Mouse (Mus musculus): ENCODE measurements around the gene N4bp2.
A peak's percentile ranks its signal among the peaks of the same experiment; 100 is the strongest.
"Not testable (repeated sequence)": the region's sequence is repeated elsewhere in the genome, so short reads cannot be mapped to it uniquely, and the experiment has no call there.

N4bp2 gene

DNA sequence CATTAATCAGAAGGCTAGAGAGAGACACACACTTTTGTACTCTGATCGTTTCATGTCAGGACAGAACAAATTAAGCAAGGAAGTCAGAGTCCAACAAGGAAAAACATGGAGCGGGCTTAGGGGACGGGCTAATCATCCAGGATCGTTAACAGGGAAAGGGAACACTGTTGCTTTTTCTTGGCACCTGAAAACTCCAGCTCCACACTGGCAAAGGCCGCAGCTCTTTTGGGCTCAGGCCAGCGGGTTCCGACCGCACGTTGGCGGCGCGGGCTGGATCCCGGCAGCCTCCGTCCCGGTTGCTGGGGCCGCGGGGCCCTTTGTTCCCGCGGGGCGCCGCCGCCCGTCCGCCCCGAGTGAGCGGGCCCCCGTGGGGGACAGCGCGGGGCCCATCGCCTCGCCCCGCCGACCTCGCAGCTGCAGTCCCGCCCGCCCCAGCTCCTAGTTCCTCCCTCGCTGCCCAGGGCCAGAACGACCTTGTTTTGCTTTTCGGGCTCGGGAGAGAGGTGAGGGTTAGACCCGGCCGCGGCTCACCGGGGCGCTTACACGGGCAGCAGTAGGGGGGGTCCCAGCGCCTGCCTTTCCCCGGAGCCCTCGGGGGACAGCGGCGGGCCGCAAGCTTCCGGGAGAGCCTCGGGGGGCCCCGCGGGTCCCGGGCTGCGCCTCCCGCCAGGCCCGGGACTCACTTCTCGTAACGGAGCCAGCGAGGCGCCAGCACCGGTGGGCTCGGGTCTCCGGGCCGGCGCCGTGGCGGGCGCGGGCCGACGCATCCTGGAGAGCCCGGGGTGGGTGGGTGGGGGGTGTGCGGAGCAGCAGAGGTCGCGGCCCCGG lies at the start of gene N4bp2:
Gene N4bp2, plus strand, starts transcription at position 434 of the 828 bp plus-strand sequence.
- DNase-seq (ENCODE audit: low read depth): peak; percentile 66

DNA sequence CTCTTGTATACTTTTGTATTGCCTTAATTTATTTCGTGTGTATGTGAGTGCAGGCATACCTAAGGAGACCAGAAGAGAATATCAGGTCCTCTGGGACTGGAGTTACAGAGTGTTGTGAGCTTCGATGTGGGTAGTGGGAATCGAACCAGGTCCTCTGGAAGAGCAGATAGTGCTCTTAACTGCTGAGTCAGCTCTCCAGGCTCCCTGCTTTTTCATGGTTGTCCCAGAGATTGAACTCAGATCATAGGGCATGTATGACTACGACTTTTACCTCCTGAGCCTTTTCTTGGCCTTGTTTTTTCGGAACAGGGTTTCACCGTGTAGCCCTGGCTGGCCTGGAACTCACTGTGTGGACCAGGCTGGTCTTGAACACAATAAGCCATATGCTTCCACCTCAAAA lies 48.2 kb upstream of the N4bp2 start:
- no peak for DNase-seq (ENCODE audit: low read depth)

DNA sequence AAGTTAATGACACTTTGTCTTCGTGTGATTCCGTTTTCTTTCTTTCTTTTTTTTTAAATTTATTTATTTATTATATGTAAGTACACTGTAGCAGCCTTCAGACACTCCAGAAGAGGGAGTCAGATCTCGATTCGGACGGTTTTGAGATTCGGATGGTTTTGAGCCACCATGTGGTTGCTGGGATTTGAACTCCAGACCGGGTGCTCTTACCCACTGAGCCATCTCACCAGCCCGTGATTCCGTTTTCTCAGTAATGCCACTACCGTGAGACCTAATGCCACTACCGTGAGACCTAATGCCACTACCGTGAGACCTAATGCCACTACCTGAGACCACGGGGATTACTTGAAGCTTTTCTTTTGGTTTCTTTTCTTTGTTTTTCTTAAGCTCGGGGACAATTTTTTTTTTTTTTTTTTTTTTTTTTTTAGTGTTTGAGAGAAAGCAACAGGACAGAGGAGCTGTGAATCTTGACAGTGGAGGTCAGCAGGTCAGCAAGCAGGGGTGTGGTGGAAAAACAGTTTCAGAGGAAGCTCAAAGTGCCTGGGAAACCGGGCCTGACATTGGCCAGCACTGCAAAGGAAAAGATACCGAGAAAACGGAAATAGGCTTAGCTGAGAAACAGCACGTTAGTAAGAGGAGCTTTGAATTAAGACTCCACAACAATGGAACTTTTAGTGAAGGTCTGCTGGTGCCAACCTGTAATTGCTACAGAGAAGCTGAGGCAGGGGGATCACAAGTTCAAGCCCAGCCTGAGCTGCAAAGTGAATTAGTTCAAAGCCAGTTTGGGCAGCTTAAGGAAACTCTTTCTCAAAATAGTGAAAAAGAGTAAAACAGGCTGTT lies 46.0 kb upstream of the N4bp2 start:
- DNase-seq (ENCODE audit: low read depth): peak; percentile 34

DNA sequence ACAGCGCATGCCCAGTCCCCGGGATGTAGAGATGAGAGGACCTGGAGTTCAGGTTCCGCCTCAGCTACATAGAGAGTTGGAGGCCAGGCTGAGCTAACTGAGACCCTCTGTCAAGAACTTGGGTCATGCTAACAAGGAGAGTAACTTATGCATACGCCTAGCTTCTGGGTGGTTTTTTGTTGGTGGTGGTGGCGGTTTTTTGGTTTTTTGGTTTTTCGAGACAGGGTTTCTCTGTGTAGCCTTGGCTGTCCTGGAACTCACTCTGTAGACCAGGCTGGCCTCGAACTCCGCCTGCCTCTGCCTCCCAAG lies 45.5 kb upstream of the N4bp2 start:
- DNase-seq (ENCODE audit: low read depth): not testable (repeated sequence)

DNA sequence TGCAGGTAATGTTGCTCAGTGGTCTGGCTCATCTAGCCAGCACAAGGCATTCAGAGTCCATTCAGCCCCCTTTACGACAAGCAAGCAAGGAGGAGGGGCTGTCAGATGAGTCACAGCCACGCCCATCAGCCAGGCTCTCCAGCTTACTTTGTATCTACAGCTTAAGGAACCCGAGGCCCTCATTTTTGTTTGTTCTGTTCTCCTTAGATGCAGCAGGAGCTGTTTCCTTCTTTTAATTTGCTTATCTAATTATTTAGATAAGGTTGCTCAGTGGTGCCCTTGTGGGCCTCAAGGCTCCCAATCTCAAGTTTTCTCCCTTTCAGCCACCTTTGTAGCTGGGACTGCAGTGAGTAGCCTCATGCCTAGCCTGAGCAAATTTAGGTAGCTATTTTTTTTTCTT lies 45.0 kb upstream of the N4bp2 start:
- DNase-seq (ENCODE audit: low read depth): no peak

DNA sequence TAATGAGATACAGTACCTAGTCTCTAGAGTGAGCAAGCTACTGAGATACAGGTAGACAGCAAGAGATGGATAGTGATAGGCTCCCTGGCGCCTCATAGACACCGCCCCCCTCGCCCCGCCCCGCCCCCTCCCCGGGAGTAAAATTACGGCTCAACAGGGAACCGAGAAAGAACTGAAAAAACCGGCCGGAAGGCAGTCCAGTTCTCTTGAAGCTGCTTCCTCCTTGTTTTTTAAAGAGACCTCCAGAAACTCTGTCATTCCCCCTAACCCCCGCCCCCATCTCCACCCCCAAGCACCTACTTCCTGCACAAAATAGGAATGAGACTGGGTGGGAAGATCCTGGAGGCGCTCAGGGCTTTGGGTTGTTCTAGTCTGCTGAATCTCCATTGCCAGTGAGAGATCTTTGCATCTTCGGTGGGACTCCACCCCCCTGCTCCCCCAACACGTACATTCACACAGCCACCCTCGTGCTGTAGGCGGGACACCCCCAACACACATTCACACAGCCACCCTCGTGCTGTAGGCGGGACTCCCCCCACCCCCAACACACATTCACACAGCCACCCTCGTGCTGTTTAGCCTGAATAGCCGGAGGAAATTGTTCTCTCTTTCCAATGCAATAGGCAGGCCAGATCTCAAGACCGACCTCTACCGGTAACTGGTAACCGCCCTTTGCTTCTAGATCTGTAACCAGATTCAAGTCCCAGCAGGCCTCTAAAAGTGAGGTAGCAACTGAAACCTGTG lies 38.8 kb upstream of the N4bp2 start:
- DNase-seq (ENCODE audit: low read depth): peak; percentile 87

DNA sequence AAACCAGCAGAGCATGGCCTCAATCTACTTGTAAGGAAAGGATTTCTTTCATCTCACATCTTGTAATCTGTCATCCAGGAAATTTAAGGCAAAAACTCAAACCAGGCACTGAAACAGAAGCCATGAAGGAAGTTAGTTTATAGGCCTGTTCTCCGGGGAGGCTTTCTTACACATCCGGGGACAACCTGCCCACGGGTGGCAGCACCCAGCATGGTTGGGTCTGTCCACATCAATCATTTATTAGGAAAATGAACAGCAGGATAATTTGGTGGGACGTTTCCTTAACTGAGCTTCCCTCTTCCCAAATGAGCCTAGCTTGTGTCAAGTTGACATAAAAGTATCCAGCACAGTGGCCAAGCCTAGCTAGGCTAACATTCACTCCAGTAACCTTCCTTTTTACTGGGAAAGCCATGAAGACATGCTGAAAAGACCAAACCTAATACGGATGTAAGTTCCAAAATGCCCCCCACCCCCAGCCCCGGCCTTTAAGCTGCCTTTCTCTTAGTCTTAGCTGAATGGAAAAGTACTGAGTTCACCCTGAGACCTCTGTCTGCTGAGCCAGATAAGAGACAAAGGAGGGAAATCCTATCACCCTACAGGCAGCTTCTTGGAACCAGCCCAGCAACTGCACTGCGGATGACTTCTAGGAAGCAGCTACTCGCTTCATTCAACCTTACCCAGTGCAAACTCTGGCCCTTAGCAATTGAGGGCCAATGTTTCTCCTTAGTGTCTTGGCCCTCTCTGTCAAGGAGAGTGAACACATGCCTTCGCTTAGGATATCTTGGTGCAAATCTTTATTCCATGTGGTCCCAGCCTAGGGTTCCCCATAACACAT lies 31.9 kb upstream of the N4bp2 start:
- DNase-seq (ENCODE audit: low read depth): no peak

DNA sequence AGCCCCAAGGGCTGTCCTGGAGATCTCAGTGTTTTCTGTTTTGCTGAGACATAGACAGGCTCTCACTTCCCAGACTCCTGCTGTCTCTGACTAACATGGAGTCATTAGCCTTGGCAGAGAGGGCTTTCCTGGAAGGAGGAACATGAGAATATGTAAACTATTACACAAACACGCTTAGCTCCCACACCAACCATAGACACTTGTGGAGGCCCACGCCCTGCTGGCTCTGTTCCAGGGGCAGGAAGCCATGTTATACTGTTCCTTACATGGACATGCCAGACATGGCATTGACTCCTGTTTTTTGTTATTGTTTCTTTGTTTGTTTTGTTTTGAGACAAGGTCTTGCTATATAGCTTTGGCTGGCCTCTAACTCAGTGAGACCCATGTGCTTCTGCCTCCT lies 27.7 kb upstream of the N4bp2 start:
- no peak for DNase-seq (ENCODE audit: low read depth)

DNA sequence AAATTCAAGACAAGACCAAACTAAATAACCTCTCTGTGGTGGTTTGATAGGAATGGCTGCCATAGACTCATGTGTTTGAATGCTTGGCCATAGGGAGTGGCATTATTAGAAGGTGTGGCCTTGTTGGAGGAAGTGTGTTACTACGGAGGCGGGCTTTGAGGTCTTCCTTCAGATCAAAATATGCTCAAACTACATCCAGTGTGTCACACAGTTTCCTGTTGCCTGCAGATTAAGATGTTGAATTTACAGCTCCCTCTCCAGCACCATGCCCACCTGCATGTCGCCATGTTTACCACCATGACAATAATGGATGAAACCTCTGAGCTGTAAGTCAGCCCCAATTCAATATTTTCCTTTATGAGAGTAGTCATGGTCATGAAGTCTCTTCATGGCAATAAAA lies 24.0 kb upstream of the N4bp2 start:
- no peak for DNase-seq (ENCODE audit: low read depth)

DNA sequence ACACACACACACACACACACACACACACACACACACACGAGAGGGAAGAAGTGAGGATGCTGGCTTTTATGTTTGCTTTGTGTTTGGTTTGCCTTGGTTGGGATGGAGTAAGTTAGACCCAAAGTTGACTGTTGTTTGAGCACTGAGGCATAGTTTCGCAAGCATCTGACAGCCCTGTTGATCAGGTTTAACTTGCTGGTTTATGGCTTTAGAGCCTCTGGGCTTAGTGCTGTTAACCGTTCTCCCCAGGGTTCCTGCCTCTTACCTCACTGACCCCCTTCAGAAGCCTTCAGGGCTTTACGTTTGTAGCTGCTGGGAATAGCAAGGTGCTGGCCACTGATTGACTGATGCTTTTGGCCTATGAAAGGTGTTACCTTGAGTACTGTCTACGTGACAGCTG lies 16.4 kb upstream of the N4bp2 start:
- no peak for DNase-seq (ENCODE audit: low read depth)

DNA sequence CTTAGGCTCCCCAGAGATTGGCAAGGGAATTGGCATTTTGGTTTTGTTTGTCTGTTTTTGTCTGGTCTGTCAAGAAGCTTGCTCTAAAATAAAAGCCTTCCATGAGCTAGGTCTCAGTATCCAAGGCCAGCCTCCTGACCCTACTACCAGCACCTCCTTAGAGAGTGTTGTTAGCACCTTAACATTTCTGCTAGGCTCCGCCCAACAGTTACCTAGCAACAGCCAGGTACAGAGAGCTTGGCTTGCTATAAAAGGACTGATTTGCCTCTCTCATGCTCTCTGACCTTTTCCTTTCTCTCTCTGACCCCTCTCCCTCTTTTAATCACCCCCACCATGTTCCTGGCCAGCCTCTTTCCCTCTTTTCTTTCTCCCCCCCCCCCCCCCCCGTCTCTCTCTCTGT lies 14.9 kb upstream of the N4bp2 start:
- DNase-seq (ENCODE audit: low read depth): no peak

DNA sequence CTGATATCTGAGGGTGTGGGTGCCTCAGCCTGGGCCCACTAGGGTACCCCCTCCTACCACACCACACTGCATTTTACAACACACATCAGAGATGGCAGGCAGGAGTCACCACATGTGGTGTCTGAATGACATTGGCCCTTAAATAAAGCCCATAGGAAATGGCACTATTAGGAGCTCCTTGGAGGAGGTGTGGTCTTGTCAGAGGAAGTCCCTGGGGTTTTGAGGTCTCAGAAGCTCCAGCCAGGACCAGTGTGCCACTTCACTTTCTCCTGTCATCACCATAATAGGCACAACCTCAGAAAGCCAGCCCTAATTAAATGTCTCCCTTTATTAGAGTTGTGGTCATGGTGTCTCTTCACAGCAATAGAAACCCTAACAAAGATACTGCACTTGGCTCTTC lies 14.4 kb upstream of the N4bp2 start:
- no peak for DNase-seq (ENCODE audit: low read depth)

DNA sequence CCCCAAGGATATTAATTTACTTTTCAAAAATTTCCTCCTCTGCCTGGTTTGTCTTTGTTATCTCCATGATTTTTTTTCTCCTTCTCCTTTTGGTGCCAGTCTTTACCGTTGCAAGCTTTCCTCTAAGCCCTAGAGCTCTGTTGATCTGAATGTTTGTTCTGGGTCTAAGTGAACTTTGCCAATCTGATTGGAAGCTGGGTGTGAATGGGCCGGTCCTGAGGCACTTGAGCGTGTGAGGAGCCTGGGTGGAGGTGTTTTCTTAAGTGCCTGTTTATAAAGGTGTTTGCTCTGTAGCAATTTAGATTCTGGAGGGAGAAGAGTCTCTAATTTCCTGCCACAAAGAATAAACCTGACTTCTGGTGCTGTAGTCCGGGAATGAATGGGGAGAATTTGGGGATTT lies 11.3 kb upstream of the N4bp2 start:
- DNase-seq (ENCODE audit: low read depth): no peak

DNA sequence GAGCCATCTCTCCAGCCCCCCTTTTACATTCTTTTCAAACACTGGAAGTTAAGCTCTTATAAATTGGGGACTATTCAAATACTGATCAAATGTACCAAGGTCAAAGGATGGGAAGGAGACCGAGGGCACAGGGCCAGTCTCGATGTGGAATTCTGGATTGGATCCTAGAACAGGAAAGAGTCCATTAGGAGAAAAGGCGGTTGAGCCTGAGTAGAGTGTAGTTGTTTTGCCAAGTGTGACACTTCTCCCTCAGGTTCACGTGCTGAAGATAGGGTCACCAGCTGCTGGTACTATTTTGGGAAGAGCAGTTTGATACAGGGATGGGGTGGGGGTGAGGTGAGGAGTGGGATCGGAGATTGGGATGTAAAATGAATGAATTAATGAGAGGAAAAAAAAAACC lies 7.5 kb upstream of the N4bp2 start:
- DNase-seq (ENCODE audit: low read depth): no peak

DNA sequence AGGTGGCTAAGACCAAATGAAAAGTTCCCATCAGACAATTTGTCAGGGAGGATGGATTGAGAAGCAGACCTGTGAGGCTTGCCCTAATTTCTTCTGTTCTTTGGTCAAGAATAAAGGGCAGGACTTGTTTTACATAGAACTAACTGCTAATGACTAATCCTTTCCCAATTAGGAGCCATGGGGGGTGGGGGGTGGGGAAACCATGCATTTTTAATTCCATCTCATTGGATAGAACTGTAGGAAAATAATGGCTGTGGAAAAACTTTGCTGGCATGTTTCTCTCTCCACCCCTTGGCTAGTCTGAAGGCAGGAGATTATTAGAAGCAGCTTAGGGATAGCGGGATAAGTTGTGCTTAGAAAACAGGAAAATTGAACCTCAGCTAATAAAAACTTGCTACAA lies 6.2 kb upstream of the N4bp2 start:
- no peak for DNase-seq (ENCODE audit: low read depth)

DNA sequence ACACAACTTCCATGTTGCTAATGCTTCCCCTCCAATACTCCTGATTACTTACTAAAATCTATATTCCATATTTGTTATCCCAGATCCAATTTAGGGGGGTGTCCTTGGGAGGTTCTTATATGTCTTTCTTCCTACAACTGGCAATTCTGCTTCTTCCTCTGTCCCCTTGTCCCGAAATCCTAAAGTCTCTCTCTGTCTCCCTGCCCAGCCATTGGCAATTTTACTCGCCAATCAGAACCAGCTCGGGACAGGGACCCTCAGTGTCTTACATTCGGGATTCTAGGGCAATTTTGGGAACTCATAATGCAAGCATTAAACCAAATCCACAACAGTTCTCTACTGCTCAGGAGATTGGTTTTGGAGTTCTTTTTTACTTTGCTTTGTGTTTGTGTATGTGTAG lies 3.3 kb upstream of the N4bp2 start:
- no peak for DNase-seq (ENCODE audit: low read depth)

DNA sequence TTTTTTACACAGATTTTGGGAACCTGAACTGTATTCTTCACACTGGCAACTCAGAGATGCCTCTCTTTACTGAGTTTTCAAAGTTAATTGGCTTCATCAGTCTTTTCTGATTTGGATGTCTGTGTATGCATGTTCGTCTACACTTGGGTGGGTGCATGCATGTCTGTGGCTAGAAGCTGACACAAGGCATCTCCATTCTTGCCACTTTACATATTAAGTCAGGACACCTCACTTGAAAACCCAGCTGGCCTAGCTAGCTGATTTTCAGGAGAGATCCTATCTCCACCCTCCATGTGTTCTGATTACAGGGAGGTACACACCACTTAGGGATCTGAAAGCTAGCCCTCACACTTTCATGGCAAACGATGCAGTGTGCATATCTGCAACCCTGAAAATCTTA lies 2.7 kb upstream of the N4bp2 start:
- no peak for DNase-seq (ENCODE audit: low read depth)

DNA sequence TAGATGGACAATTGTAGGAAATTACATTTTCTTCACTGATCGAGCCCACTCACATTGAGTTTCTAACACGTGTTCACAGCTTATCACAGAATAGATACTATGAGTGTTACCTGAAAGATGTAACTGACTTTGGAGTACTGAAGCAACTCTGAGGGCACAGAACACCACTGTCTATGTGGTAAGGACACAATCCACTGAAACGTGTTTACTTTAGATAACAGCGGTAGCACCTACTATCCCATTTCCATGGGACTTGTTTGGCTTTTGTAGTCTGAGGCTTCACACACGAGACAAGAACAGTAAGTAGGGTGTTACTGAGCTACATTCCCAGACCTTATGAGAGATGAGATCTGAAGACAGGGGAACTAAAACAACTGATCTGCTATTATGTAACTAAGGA lies 2.3 kb upstream of the N4bp2 start:
- no peak for DNase-seq (ENCODE audit: low read depth)

DNA sequence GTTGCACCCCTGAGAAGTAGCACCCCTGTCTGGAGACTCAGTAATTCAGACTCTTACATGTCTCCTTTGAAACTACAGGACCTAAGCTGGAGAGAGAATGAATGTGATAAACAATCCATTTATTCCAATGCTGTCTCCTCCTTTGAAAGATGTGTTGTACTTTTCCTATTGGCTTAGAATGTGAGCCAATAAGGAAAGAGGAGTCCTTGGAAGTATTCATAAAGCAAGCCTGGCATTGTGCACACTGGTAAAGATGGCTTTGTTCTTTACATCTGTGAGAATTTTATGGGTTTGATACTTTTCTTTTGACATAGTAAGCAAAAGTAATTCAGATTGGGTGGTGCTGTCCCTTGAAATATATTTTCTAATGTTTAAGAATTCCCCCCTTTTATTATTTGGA lies 1.4 kb upstream of the N4bp2 start:
- DNase-seq (ENCODE audit: low read depth): no peak

DNA sequence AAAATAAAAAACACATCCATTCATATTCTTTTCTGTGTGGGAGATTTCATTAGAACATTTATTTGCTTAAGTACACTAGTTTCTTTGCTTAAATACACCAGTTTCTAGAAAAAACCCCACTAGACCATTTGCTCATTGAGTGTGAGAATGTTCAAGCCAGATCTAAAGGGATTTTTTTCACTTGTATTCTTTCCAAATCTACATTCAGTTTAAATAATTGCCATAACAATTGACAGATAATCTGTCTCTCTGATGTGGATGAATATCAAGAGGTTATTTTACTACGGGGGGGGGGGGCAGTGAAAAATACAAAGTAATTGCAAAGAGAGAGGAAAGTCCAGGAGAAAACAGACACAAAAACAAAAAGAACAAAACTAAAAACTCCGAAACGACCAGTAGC lies 635 bp upstream of the N4bp2 start:
- DNase-seq (ENCODE audit: low read depth): no peak

DNA sequence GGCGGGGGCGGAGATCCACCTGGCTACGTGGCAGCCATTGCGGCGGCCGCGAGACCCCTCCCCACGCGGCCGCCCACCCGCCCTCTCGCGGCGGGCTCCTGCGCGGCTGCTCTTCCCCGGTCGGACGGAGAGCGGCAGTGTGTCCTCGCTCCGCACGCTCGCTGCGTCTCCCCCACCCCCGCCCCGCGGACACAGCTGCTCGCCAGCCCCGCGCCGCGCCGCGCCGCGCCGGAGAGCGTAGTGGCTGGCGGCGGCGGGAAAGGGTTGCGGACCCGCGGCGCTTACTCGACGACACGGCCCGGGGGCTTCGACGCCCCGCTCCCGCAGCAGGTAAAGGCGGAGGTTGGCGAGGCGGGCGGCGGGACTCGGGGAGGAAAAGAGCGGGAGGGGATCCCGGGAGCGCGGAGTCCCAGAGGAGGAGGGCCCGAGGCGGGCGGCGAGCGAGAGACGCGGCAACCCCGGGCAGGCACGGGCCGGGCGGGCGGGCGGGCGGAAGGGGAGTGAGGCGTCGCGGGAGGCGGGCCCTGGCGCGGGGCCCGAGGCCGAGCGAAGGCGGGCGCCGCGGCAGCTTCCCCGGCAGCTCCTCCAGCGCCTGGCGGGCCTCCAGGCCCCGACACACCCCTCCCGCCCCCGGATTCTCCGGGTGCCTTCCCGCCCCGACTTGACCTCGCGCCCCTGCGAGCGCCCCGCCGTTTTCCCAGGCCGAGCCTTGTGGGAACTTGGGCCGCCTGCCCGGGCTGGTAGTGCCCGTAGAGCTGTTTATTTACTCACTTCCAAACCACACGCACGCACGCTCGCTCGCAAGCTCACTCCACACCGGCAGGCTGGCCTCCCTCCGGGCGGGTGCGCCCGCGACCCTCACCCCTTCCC lies 830 bp downstream of the N4bp2 start:
- DNase-seq (ENCODE audit: low read depth): peak; percentile 86
